Mouse (Mus musculus) heart, postnatal 0 days (tissue): ENCODE measurements around the gene Cog3. TPM values are rescaled to one million over a fixed set of nuclear protein-coding genes. Genes with fewer than 3 reads are reported as not detected.

ENCODE experiments used
- ATAC-seq: fragments of 200-750 bp; cut with Nextera tagmentation; 2 replicates; pipeline ENCODE4 v1.8.0; 2017; ENCODE audit warnings: low read depth, moderate number of reproducible peaks, moderate library complexity; ENCODE audit not compliant: insufficient read depth
- DNase-seq: peaks from one replicate; pipeline ENCODE4 v3.0.0-alpha.2; 2016; ENCODE audit warnings: low spot score
- H3K27ac ChIP-seq: fragments of 300-500 bp; sonication (generic); 2 replicates; pipeline ENCODE4 v1.5.1; 2014; ENCODE audit warnings: low read depth, mild to moderate bottlenecking
- H3K27me3 ChIP-seq: fragments of 300-500 bp; sonication (generic); 2 replicates; pipeline ENCODE4 v1.6.1; 2014; ENCODE audit warnings: low read length, mixed read lengths; ENCODE audit not compliant: control insufficient read depth, insufficient read depth
- H3K36me3 ChIP-seq: fragments of 300-500 bp; sonication (generic); replicated peaks from 2 replicates; pipeline ENCODE4 v1.6.1; 2014; ENCODE audit warnings: low read length, mixed read lengths; ENCODE audit not compliant: control insufficient read depth, insufficient read depth
- H3K4me1 ChIP-seq: fragments of 300-500 bp; sonication (generic); 2 replicates; pipeline ENCODE4 v1.6.1; 2014; ENCODE audit warnings: antibody characterized with exemption; ENCODE audit not compliant: control insufficient read depth, insufficient read depth
- H3K4me2 ChIP-seq: fragments of 300-500 bp; sonication (generic); 2 replicates; pipeline ENCODE4 v1.6.1; 2014; ENCODE audit warnings: low read depth, mild to moderate bottlenecking, low read length, moderate library complexity
- H3K4me3 ChIP-seq: fragments of 300-500 bp; sonication (generic); 2 replicates; pipeline ENCODE4 v1.5.1; 2014; ENCODE audit warnings: low read depth, low read length
- H3K9ac ChIP-seq: fragments of 300-500 bp; sonication (generic); replicated peaks from 2 replicates; pipeline ENCODE4 v1.6.1; 2014; ENCODE audit warnings: low read depth, low read length, mixed read lengths
- H3K9me3 ChIP-seq: fragments of 300-500 bp; sonication (generic); replicated peaks from 2 replicates; pipeline ENCODE4 v1.6.1; 2016; ENCODE audit warnings: low read length; ENCODE audit not compliant: control insufficient read depth
- CTCF ChIP-seq: IDR thresholded peaks from 2 replicates; pipeline ENCODE4 v1.5.1; 2016; ENCODE audit warnings: antibody characterized with exemption, control low read depth, low read depth
- EP300 ChIP-seq: IDR thresholded peaks from 2 replicates; pipeline ENCODE4 v1.6.1; 2016; ENCODE audit warnings: antibody characterized with exemption, low read depth
- WGBS: fragments of 180-500 bp; shearing (Covaris S2); extraction: QIAGEN DNeasy Blood & Tissue Kit; methylation state at CpG from one replicate; pipeline ENCODE4 v1.1.7; 2014; 5-methylcytosine and 5-hydroxymethylcytosine counted together
- polyA plus RNA-seq: library from polyadenylated mRNA; unstranded; fragments of >200 nt; fragmentation: Nextera tagmentation; extraction: Ambion mirVana; gene quantifications from 2 replicates; pipeline ENCODE4 v1.2.1, GENCODE M21; 2015
- total RNA-seq: library from RNA; depleted of rRNA; stranded (reverse); fragments of >200 nt; gene quantifications from 2 replicates; pipeline ENCODE4 v1.2.3, GENCODE M21; 2014; ENCODE audit warnings: low replicate concordance

The Cog3 gene
- total and polyA plus RNA-seq, 2 experiments from 2014 or later, result 8.6 to 12.9 TPM

- WGBS, result 87% methylated on average over 4 of the region's 4 CpGs
- DNase-seq, result no peak
These were observed 38.8 kb upstream of the Cog3 start for GRCm38 (mm10) chr14:75793110-75793509.

GRCm38 (mm10) chr14:75791372-75791771, 37.1 kb upstream of the Cog3 start:
- 80% methylated on average over 3 of the region's 3 CpGs for WGBS
- Histone ChIP-seq H3K27me3 (no peaks in the 10 kb centered on the region), H3K9me3 (no peaks in the 10 kb centered on the region), H3K36me3 (no peaks in the 10 kb centered on the region), H3K4me1 (peaks cover 4% of the 10 kb centered on the region; the same call in 1 of the 2 replicates), H3K27ac (no peak overlapping the region), H3K9ac (no peak overlapping the region), H3K4me3 (no peak overlapping the region), H3K4me2 (no peak overlapping the region)
- TF ChIP-seq CTCF (no peak), EP300 (no peak)
- DNase-seq (no peak), ATAC-seq (no peak)

More at GRCm38 (mm10) chr14:75793110-75793509, 38.8 kb upstream of the Cog3 start:
- Histone ChIP-seq H3K27ac (no peak overlapping the region), H3K9ac (no peak overlapping the region), H3K4me1 (no peaks in the 10 kb centered on the region), H3K4me3 (no peak overlapping the region), H3K36me3 (no peaks in the 10 kb centered on the region), H3K4me2 (no peak overlapping the region), H3K9me3 (no peaks in the 10 kb centered on the region), H3K27me3 (no peaks in the 10 kb centered on the region)
- no peak for ATAC-seq
- TF ChIP-seq EP300 (no peak), CTCF (no peak)

- TF ChIP-seq CTCF, result no peak
- no peak for TF ChIP-seq EP300
- no peak for ATAC-seq
- DNase-seq, result no peak
- H3K4me3 ChIP-seq, result no peak overlapping the region
- no peaks in the 10 kb centered on the region for H3K27me3 ChIP-seq
- peaks cover 4% of the 10 kb centered on the region; the same call in 1 of the 2 replicates for H3K4me1 ChIP-seq
- H3K36me3 ChIP-seq, result no peaks in the 10 kb centered on the region
- H3K9me3 ChIP-seq, result no peaks in the 10 kb centered on the region
- no peak overlapping the region for H3K27ac ChIP-seq
- 68% methylated on average over 3 of the region's 3 CpGs for WGBS
- no peak overlapping the region for H3K4me2 ChIP-seq
- no peak overlapping the region for H3K9ac ChIP-seq
These were observed 36.2 kb upstream of the Cog3 start for GRCm38 (mm10) chr14:75790411-75790996.

GRCm38 (mm10) chr14:75789291-75789690, 35.0 kb upstream of the Cog3 start:
- no peaks in the 10 kb centered on the region for H3K9me3 ChIP-seq
- H3K9ac ChIP-seq, result no peak overlapping the region
- no peak overlapping the region for H3K27ac ChIP-seq
- H3K27me3 ChIP-seq, result no peaks in the 10 kb centered on the region
- H3K4me3 ChIP-seq, result no peak overlapping the region
- DNase-seq (no peak), ATAC-seq (no peak)
- no peaks in the 10 kb centered on the region for H3K36me3 ChIP-seq
- H3K4me2 ChIP-seq, result no peak overlapping the region
- TF ChIP-seq CTCF (no peak), EP300 (no peak)
- peaks cover 4% of the 10 kb centered on the region; the same call in 1 of the 2 replicates for H3K4me1 ChIP-seq
- WGBS, result 67% methylated on average over 6 of the region's 6 CpGs

GRCm38 (mm10) chr14:75787794-75788175, 33.5 kb upstream of the Cog3 start:
- no peak for DNase-seq
- H3K27me3 ChIP-seq, result no peaks in the 10 kb centered on the region

More at GRCm38 (mm10) chr14:75787794-75788175, 33.5 kb upstream of the Cog3 start:
- WGBS, result 33% methylated on average over 7 of the region's 7 CpGs
- no peak for ATAC-seq
- TF ChIP-seq CTCF (no peak), EP300 (no peak)
- peak overlapping the region; percentile 77 for H3K4me2 ChIP-seq
- peaks cover 4% of the 10 kb centered on the region; the same call in 1 of the 2 replicates for H3K4me1 ChIP-seq
- peak overlapping the region; percentile 77; the same call in 1 of the 2 replicates for H3K4me3 ChIP-seq
- H3K27ac ChIP-seq, result peak overlapping the region; percentile 89
- no peak overlapping the region; the same call in 1 of the 2 replicates for H3K9ac ChIP-seq
- no peaks in the 10 kb centered on the region for H3K9me3 ChIP-seq
- H3K36me3 ChIP-seq, result no peaks in the 10 kb centered on the region
